Mouse (Mus musculus): ENCODE measurements around the gene Ube2l3. TPM values are rescaled to one million over a fixed set of nuclear protein-coding genes. Genes with fewer than 3 reads are reported as not detected.
"Not testable (repeated sequence)": the region's sequence is repeated elsewhere in the genome, so short reads cannot be mapped to it uniquely, and the experiment has no call there.

The Ube2l3 gene
- total RNA-seq, 2 experiments from 2014 or later = 128 to 400 TPM

- no peak; the same call in 1 of the 2 replicates for ATAC-seq (ENCODE audit: poor library complexity, severe bottlenecking)
These were observed 7.0 kb upstream of the Ube2l3 start for GRCm38 (mm10) chr16:17209404-17209960.

GRCm38 (mm10) chr16:17208389-17209361, 6.2 kb upstream of the Ube2l3 start, which contains the start of gene Rimbp3:
Gene Rimbp3 (plus strand): TSS chr16:17208603.
- peak; percentile 72 for ATAC-seq (ENCODE audit: poor library complexity, severe bottlenecking)

DNA sequence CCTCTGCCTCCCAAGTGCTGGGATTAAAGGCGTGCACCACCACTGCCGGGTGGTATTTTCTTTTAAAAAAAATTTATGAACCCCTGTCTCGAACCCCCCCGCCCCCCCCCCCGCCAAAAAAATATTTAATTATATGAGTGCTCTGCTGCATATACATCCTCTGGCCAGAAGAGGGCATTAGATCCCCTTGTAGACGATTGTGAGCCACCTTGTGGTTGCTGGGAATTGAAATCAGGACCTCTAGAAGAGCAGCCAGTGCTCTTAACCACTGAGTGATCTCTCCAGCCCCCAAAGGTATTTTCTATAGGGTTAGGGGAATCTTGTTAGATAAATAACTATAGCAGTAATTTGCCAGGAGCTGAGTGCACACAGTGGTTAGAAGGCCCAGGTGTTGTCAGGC, 2.5 kb upstream of the Ube2l3 start:
- no peak for ATAC-seq (ENCODE audit: poor library complexity, severe bottlenecking)

DNA sequence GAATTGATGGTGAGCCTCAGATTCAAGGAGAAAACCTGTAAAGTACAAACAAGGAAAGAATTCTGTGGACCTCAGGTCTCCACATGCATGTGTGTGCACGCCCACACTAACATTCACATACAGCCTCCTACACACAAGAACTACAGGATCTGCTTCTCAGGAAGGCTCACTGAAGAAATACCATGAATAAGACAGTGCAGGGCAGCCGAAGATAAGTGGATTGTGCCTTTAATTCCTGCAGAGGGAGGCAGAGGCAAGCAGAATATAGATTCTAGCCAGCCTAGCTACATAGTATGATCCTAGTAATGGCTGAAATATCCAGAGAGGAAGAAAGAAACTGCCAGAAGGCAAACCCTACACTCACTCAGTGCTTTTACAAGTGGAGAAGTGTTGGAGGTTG, 472 bp downstream of the Ube2l3 start:
- no peak for ATAC-seq (ENCODE audit: poor library complexity, severe bottlenecking)

- peak; percentile 92 for ATAC-seq (ENCODE audit: poor library complexity, severe bottlenecking)
These were observed 1.3 kb downstream of the Ube2l3 start for GRCm38 (mm10) chr16:17200953-17201707.

DNA sequence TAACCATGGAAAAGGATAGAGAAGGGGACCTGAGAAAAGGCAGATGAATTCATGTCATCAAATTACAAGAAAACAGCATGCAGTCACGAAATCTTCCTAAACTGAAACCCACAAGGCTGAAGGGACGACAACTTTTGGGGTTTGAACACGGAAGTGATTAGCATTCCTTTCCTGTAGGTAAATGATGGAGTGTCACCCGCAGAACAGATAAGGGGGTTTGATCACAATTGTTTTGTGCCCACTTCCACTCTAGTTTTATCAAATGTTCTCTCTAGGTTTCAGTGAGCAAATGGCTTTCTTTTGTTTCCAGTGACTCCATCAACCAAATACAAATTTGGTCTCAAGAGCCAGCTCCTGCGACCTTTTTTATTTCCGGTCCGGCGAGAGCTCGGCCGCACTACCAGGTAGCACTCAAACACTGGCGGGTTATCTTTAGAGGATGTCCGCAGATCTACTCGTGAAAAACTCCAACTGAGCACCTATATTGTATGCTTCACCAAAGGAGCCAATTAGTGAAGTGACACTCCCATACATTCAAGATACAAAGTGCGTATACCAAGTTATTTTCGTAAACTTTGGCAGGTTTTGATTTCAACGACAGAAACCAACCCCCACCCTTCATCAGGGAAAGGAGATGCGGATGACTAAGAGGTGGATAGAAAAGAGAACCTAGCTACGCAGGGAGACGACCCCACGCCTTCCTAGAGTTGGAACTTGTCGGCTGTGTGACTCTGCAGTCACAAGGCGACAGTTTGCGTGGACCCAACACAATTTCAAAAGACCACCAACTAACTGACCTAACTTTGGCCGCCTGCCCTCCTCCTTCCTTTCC, 2.1 kb downstream of the Ube2l3 start:
- ATAC-seq (ENCODE audit: poor library complexity, severe bottlenecking) = peak; percentile 31

DNA sequence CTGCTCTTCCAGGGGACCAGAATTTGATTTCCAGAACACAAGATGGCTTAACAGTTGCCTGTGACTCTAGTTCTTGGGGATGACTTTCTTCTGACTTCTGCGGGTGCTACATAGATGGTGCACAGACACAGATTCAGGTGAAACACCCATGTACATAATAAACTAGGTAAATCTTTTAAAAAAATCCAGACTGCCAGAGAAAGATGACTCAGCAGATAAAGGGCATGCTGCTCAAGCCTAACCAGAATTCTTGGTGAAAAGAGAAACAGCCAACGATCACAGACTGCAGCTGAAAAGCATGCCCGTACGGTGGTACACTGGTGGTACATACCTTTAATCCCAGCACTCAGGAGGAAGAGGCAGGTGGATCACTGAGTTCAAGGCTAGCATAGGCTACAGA, 8.6 kb downstream of the Ube2l3 start:
- ATAC-seq (ENCODE audit: poor library complexity, severe bottlenecking) = no peak

- no peak for ATAC-seq (ENCODE audit: poor library complexity, severe bottlenecking)
These were observed 17.0 kb downstream of the Ube2l3 start for GRCm38 (mm10) chr16:17185475-17185874.

DNA sequence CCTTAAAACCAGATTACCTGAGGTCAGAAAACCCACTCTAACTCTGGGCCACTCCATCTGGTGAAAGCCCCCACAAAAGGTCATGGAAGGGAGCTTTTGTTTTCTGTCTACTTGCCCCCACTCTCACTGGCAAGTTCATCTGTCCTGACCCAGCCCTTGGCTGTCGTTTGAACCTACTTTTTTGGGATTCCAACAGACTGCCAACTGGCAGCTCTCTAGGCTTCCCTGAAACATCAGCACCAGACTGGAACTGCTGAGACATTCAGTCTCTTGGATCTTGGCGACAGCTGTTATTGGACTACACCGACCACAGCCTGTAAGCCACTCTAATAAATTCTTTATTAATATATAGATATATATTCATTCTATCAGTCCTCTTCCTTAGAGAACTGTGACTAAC, 19.4 kb downstream of the Ube2l3 start:
- ATAC-seq (ENCODE audit: poor library complexity, severe bottlenecking) = no peak

DNA sequence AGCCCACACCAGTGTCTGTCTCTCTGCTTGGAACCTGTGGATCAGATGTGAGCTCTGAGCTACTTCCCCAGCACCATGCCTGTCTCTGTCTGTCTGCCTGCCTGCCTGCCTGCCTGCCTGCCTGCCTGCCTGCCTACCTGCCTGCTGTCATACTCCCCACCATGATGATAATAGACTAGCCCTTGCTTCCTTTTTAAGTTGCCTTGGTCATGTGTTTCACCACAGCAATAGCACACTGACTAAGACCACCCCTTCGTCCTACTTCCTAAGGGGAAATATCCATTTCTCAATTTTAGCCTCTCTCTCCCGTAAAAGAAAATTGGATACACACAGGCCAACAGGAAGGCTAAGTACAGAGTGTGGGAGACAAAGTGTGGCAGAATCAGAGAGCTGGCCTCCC, 20.3 kb downstream of the Ube2l3 start:
- peak; percentile 29 for ATAC-seq (ENCODE audit: poor library complexity, severe bottlenecking)

GRCm38 (mm10) chr16:17181382-17181781, 21.1 kb downstream of the Ube2l3 start:
- peak; percentile 87 for ATAC-seq (ENCODE audit: poor library complexity, severe bottlenecking)

DNA sequence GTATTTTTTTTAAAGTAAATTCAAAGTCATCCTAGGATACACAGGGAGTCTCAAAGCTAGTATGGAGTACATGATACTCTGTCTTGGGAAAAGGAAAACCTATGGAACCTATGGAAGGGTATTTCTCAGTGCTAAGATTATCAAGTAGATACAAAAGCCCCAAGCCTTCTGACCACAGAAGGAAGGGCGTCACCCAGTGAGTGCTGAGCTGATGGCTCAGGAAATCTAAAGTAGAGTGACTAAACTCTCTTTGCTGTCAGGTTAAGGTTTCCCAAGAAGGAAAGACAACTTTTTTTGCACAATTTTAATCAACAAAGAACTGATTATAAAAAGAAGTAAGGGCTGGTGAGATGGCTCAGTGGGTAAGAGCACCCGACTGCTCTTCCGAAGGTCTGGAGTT, 22.7 kb downstream of the Ube2l3 start:
- ATAC-seq (ENCODE audit: poor library complexity, severe bottlenecking) = peak; percentile 25; the same call in 1 of the 2 replicates

GRCm38 (mm10) chr16:17177623-17178170, 24.8 kb downstream of the Ube2l3 start:
- ATAC-seq (ENCODE audit: poor library complexity, severe bottlenecking) = peak; percentile 67

- ATAC-seq (ENCODE audit: poor library complexity, severe bottlenecking) = no peak
These were observed 26.7 kb downstream of the Ube2l3 start for GRCm38 (mm10) chr16:17175765-17176164.

DNA sequence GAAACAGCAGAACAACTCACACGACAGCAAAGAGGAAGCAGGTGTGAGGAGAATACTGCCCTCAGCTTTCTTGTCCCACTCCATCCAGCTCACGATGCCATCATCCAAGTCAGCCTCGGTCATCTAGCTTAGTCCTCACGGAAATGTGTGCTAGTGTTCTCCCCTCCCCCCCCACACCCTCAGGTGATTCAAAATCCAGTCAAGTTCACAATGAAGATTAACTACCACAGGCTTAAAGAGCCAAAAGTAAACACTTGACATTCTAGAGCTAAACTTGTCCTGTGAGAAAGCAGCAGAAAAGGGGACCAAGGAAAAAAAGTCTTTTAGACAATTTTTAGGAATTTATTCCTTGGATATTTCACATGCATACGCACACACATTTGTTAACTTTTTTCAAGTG, 34.4 kb downstream of the Ube2l3 start:
- ATAC-seq (ENCODE audit: poor library complexity, severe bottlenecking) = no peak

GRCm38 (mm10) chr16:17167179-17167578, 35.3 kb downstream of the Ube2l3 start:
- ATAC-seq (ENCODE audit: poor library complexity, severe bottlenecking) = no peak

- not testable (repeated sequence) for ATAC-seq (ENCODE audit: poor library complexity, severe bottlenecking)
These were observed 37.0 kb downstream of the Ube2l3 start for GRCm38 (mm10) chr16:17165478-17165877.

- no peak for ATAC-seq (ENCODE audit: poor library complexity, severe bottlenecking)
These were observed 48.1 kb downstream of the Ube2l3 start for GRCm38 (mm10) chr16:17154346-17154745.

GRCm38 (mm10) chr16:17151874-17152273, 50.6 kb downstream of the Ube2l3 start:
- ATAC-seq (ENCODE audit: poor library complexity, severe bottlenecking) = no peak
